In genomic region chr12:102285318-102285717, GRCm38 (mm10) we compare ENCODE assay signal across 12 mouse cellular contexts. TPM values are rescaled to one million over a fixed set of nuclear protein-coding genes. Genes with fewer than 3 reads are reported as not detected.
A peak's percentile ranks its signal among the peaks of the same experiment; 100 is the strongest.
DNase-seq lines count a peak whose midpoint lies in the region; ATAC-seq lines count a peak whose summit lies in the region.
"Had no signal": no experiment of that assay in that cellular context is flagged by ENCODE, and none has a peak within 500 bp of the region (broad histone marks: within the 10 kb centered on the region; RNA-seq: fewer than 3 reads in every experiment).

No protein-coding gene starts in this region.

- H3K4me1 ChIP-seq in heart, embryonic 11.5 days (ENCODE audit: control insufficient read depth, insufficient read depth, low read length), result peaks cover 47% of the 10 kb centered on the region
- peaks cover 76% of the 10 kb centered on the region for H3K4me1 ChIP-seq in liver, embryonic 12.5 days
- H3K4me1 ChIP-seq in intestine, embryonic 15.5 days (replicated peaks), result peaks cover 51% of the 10 kb centered on the region

- intact Hi-C loops in heart, postnatal 36 days (cut with DNase I), result loop anchor here (1.0 kb wide), 1 partner anchor 35 kb away; no protein-coding TSS in a partner anchor
- intact Hi-C loops in left cerebral cortex, postnatal 14 days (cut with DNase I), result no loop called here

- peak overlapping the region; percentile 90; the same call in 1 of the 2 replicates for H3K4me2 ChIP-seq in heart, embryonic 11.5 days
- H3K4me2 ChIP-seq in liver, embryonic 12.5 days, result peak overlapping the region; percentile 78; the same call in 1 of the 2 replicates
- H3K4me2 ChIP-seq in intestine, embryonic 15.5 days (replicated peaks), result peak overlapping the region; percentile 85

- H3K4me3 ChIP-seq in heart, embryonic 11.5 days (ENCODE audit: low read depth, low read length), result no peak overlapping the region
- no peak overlapping the region for H3K4me3 ChIP-seq in liver, embryonic 12.5 days
- no peak overlapping the region for H3K4me3 ChIP-seq in intestine, embryonic 15.5 days (replicated peaks)

- no peak overlapping the region for H3K27ac ChIP-seq in heart, embryonic 11.5 days (ENCODE audit: low read depth, low read length)
- no peak overlapping the region for H3K27ac ChIP-seq in liver, embryonic 12.5 days
- 0 out of 2 replicates have a peak overlapping the region, but pooled peaks have one; percentile 13 for H3K27ac ChIP-seq in intestine, embryonic 15.5 days
- H3K27ac ChIP-seq: macrophage had no signal

- DNase-seq in heart, postnatal 36 days, result no peak
- DNase-seq in liver (no peak), 3T3-L1 (ENCODE audit: low read depth, low spot score) (peak; percentile 45)
- DNase-seq in left cerebral cortex, postnatal 14 days (ENCODE audit: low spot score in 2 of 2), result no peak
- DNase-seq: cerebellum, adult 18-20 months; thymus, postnatal 4 days had no signal

- no peaks in the 10 kb centered on the region for H3K27me3 ChIP-seq in heart, embryonic 11.5 days (ENCODE audit: control insufficient read depth, insufficient read depth, low read length)
- H3K27me3 ChIP-seq in liver, embryonic 12.5 days (replicated peaks), result peaks cover 22% of the 10 kb centered on the region
- no peaks in the 10 kb centered on the region for H3K27me3 ChIP-seq in intestine, embryonic 15.5 days (replicated peaks)

- no peak overlapping the region; the same call in 1 of the 2 replicates for H3K9ac ChIP-seq in heart, embryonic 11.5 days (ENCODE audit: low read depth, low read length)
- no peak overlapping the region for H3K9ac ChIP-seq in liver, embryonic 12.5 days
- no peak overlapping the region for H3K9ac ChIP-seq in intestine, embryonic 15.5 days

- WGBS in heart, embryonic 11.5 days (ENCODE audit: insufficient replicate concordance), result 62% methylated on average over 6 of the region's 6 CpGs
- 52% methylated on average over 6 of the region's 6 CpGs for WGBS in liver, embryonic 12.5 days (ENCODE audit: insufficient replicate concordance)
- WGBS in intestine, embryonic 15.5 days, result 65% methylated on average over 6 of the region's 6 CpGs

- no peak for ATAC-seq in heart, embryonic 11.5 days (replicated peaks; ENCODE audit: insufficient number of reproducible peaks, low FRiP score, low TSS enrichment)
- ATAC-seq in liver, embryonic 12.5 days, result no peak
- no peak for ATAC-seq in intestine, embryonic 15.5 days
- ATAC-seq in activated CD4-positive, CD25-positive, alpha-beta regulatory T cell, adult 4 months, result no peak
- ATAC-seq: midbrain, embryonic 16.5 days had no signal

- no peaks in the 10 kb centered on the region for H3K36me3 ChIP-seq in heart, embryonic 11.5 days (ENCODE audit: control insufficient read depth, insufficient read depth, low read length)
- H3K36me3 ChIP-seq in liver, embryonic 12.5 days, result peaks cover 4% of the 10 kb centered on the region; the same call in 1 of the 2 replicates
- no peaks in the 10 kb centered on the region for H3K36me3 ChIP-seq in intestine, embryonic 15.5 days

- H3K9me3 ChIP-seq in heart, embryonic 11.5 days (replicated peaks; ENCODE audit: control insufficient read depth, low read length), result no peaks in the 10 kb centered on the region
- H3K9me3 ChIP-seq in liver, embryonic 12.5 days (replicated peaks), result no peaks in the 10 kb centered on the region
- no peaks in the 10 kb centered on the region for H3K9me3 ChIP-seq in intestine, embryonic 15.5 days

RNA-seq across cellular contexts. Expression of gene Rin3, which starts 2.5 kb away (rescaled TPM):
- polyA plus RNA-seq in heart, embryonic 11.5 days (2014; fragmentation: Nextera tagmentation; extraction: Ambion mirVana), result 8.8 and 10.2 TPM in 2 replicates
- total RNA-seq in heart, postnatal 36 days (2021), result 10 to 100 TPM; 13.7 to 21.0 TPM
- 5.8 and 10.3 TPM in 2 replicates for polyA plus RNA-seq in liver, embryonic 12.5 days (2016; fragmentation: Nextera tagmentation; extraction: Ambion mirVana)
- polyA plus RNA-seq in intestine, embryonic 15.5 days (2015; fragmentation: Nextera tagmentation; extraction: Ambion mirVana), result 9.4 and 11.8 TPM in 2 replicates
- 1 to 10 TPM; 3.2 to 4.5 TPM for total RNA-seq in left cerebral cortex, postnatal 14 days (2021)
- polyA plus RNA-seq in activated CD4-positive, CD25-positive, alpha-beta regulatory T cell, adult 4 months (2017; shearing (Covaris generic)), result 10 to 100 TPM; 41.7 to 60.6 TPM
